Mouse (Mus musculus) stomach, postnatal 0 days (tissue): ENCODE results near the gene Mau2.

Source experiments
- CTCF ChIP-seq: IDR thresholded peaks from 2 replicates; pipeline ENCODE4 v1.5.1; 2016; ENCODE audit warnings: antibody characterized with exemption, low read depth, mild to moderate bottlenecking, moderate library complexity
- EP300 ChIP-seq: optimal IDR thresholded peaks from 2 replicates; pipeline ENCODE3; 2016; ENCODE audit warnings: antibody characterized with exemption

DNA sequence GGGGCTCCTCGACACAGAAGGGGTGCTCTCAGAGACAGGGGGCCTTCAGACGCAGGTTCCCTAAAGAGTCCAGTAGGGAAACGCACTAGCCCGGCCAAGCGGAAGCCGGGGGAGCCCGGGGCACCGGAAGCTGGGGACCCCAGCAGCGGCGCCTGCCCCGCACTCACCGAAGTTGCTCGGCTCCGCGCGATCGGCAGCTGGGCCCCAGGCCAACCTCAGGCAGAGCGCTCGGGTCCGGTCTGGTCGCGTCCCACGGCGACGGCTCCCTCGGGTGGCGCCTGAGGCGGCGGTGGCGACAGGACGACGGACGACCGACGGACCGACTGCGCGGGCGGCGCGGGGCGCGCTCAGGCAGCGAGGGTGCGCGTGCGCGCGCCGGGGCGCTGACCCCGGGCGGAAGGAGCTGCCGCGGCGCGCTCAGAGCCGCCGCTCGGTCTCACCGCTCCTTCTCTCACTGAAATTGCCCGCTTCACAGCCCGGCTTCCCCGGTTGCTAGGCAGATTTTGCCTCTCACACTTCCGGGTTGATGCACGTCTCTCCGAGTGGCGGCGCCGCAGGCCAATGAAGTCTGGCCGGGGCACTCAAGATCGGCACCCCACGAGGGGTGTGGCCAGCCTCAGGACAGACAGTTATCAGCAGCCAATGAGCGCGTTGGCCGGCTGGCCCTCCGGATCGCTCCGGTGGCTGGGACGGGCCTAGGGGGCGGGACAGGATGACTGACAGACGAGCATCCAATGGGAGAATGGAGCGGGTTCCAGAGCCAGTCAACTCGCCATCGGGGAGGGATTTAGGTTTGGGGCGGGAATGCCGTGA, 46.6 kb downstream of the Mau2 start, which contains the start of gene Gatad2a:
- peak; percentile 46 for TF ChIP-seq CTCF
- no peak for TF ChIP-seq EP300
